Mouse (Mus musculus) mesoderm, embryonic 11.5 days (tissue): ENCODE measurements at regions not wholly inside any gene's neighbourhood (a gene's known extent, or its start where the extent isn't known, plus 50 kb on each side); places are given as distances from the start of the nearest gene placed in this dataset.
"Not testable (repeated sequence)": the region's sequence is repeated elsewhere in the genome, so short reads cannot be mapped to it uniquely, and the experiment has no call there.

ENCODE experiments used
- DNase-seq: peaks from one replicate; pipeline ENCODE4 v3.0.0-alpha.2; 2012; ENCODE audit warnings: low read depth, low spot score

DNA sequence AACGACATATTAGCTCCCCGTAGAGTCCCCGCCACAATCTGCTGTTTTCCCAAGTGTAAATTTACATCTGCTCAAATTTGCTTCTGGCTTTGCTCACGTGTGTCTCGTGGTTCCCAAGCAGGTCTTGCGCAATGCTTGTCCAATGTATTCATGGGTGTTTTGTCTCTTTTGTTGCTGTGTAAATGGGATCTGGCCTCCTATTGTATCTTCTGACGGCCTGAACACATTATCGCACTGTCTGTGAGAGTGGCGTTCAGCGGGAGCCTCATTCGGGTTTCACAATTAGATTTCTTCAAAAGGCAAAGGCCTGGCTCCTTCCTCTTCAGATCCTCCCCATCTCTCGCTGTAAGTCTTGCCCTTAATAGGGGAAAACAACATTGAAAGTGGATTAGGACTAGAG, 274.5 kb downstream of the Fam19a5 start:
- peak; percentile 33 for DNase-seq

DNA sequence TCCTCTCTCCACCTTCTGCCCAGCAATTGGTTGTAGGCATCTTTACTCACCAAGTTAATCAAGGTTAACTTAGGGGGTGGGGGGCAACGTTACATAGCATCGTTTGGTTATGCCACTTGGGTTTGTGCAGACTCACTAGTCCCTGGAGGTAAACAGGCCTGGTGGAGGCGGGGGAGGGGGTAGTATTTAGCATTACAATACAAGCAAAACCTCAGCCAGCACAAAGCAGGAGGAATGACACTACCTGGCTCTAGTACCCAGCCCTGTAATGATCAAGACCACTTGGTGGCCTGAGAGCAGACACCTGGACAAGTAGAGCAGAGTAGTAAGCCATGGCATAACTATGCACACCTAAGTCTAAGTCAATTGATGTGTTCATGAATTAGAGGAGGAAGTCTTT, 298.0 kb downstream of the Fam19a5 start:
- DNase-seq = no peak

DNA sequence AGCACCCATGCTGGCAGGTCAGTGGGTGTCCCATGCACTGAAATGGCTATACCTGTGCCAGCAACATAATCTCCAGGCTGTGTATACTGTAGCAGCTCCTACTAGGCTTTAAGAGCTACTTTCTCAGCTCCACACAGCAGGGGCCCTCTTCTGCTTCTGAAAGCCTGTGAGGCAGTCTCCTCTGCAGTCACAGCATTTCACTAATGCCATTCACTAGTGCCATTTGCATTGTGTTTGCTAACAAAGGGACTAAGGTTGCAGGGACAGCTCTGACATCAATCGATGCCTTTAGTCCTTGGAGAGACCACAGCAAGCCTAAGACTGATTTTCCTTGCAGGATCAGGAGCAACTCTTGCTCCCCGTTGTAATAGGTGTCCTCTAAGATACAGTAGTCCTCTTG, 315.0 kb downstream of the Fam19a5 start:
- DNase-seq = peak; percentile 11

DNA sequence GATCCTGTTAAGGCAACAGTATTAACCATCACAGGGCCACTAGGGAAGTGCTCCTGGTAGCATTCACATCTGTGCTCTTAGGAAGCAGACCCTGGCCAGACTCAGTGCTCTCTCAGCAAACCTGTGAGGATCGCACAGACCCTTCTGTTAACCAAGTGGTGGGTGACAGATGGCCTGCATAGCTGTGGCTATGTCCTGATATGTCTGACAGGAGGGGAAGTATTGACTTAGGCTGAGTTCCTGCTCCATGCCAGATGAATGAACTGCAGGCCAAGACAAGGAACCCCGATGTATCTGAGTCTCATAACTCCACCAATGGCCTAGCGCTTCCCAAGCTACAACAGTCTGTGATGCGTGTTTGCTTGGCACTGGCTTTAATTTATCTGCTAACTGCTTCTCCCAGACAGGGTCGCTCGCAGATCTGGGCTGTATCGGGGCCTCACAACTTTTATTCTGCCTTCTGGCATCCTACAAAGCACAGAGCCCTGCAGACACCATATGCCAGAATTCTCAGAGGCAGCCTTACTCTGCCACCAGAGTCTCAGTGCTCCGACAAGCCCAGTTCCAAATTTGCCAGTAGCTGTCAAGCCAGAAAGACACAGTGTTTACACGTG, 332.3 kb downstream of the Fam19a5 start:
- no peak for DNase-seq

DNA sequence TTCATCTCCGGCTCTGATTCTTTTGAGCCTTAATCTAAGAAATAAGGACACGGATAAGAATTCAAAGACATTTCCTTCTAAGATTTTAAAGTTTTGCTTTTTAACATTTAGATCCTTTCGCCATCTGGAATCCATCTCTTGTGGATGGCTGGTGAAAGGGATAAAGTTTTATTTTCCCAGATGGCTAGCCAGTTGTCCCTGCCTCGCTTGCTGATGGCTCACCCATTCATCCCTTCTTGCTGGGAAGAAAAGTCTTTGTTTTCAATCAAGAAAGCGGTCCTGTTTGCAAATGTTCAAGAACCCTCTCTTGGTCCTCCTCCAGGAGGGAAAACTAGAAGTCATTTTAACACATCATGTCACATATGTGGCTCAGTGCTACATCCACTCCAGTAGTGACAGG, 346.8 kb downstream of the Fam19a5 start:
- DNase-seq = no peak

DNA sequence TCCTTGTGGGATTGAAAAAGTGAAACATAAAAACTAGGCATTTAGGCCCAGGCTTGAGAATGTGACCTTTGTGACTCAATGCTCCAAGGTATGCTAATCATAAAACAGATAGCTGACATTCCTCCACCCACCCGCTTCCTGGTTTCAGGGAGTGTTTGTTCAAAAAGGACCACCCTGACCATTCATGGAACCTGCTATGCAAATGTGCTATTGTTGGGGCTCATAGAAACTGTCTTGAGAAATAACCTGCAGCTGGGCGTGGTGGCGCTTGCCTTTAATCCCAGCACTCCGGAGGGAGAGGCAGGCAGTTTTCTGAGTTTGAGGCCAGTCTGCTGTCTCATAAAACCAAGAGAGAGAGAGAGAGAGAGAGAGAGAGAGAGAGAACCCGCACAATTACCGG, 350.8 kb downstream of the Fam19a5 start:
- DNase-seq = not testable (repeated sequence)

DNA sequence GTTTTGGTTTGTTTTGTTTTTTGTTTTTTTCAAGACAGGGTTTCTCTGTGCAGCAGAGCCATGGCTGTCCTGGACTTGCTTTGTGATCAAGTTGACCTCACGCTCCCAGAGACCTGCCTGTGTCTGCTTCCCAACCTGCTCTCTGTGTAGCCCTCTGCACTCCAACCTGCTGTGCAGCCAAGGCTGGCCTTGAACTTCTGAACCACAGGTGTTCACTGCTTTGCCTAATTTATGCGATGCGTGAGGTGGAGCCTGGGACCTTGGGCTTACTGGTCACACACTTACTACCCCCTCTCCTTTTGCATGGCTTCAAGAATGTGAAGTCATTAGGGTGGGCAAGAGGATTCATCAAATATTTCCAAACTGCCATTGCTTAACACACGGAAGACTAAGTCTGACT, 354.6 kb downstream of the Fam19a5 start:
- no peak for DNase-seq

DNA sequence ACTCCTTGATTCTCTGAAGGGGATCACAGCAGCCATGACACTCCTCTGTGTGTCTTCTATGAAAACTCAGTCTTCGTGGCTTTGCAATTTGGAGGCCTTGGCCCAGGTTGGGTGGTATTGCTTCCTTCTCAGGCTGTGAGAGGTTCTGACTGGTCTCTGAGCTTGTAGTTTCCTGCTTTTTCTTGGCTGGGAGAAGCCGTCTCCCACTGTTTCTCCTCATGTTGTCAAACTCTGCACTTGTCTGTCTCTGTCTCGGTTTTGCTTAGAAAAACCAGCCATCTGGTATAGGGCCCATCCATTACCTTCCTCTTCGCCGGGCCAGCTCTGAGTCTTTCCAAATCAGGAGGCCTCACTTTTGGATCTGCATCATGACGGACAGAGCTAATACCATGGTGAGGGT, 360.3 kb downstream of the Fam19a5 start:
- DNase-seq = no peak

DNA sequence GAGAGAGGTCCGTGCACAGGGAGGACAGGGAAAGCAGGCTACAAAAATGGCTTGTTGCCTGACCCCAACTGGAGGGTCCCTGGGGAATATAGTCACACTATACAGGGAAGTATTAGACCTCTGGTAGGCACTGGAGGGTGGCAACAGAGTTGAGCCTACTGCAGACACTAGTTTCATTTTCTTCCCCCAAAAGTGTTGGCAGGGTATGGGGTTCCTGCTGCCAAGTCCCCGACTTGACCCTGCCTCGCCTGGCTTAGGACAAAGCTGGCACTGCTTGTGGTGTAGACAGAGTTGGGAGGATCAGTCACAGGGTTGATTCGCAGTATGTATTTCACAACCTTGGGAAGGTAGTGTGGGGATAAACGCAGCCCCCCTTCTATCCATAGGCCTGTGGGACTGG, 362.2 kb downstream of the Fam19a5 start:
- no peak for DNase-seq

DNA sequence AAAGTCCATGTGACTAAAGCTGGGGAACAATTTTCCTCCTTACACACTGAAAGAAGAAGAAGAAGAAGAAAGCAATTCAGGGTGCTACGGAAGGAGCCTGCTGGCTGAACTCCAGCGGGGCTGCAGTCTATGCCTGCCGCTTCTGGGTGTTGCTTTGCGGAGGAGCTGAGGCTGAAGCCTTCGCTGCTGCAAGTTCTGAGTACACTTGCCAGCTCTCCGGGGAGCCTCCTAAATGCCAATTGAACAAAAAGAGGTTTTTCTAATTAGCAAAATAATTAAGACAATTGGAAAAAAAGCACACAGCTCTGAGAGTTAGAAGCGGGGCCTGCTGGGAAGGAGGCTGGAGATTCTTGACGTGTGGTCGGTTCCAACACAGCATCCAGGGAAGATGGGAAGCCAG, 378.0 kb downstream of the Fam19a5 start:
- no peak for DNase-seq

DNA sequence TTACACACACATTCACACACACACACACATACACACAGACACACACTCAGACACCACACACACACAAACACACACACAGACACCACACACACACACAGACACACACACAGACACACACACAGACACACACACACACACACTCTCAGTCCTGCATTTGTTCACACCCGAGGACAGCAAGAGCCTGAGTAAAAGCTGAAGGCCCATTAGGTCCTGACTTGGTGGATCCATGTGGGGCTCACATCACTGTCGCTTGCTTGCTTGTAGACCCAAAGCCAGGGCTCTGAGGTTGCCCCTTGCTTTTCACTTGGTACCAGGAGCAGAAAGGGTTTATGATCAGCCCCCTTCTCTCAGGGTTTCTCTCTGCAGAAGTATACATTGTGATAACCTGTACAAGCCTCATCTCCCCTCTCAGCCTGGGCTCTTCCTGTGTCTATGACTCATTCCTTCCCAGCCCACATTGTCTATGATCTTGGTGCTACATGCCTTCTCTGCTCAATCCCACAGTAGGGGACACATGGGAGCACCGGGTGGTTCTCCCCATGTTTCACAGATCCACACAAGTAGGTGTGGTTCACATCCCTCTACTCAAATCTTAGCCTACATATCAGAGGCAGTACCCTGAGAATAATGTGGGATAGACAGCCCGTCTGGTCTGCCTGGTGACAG, 378.8 kb downstream of the Fam19a5 start:
- no peak for DNase-seq

DNA sequence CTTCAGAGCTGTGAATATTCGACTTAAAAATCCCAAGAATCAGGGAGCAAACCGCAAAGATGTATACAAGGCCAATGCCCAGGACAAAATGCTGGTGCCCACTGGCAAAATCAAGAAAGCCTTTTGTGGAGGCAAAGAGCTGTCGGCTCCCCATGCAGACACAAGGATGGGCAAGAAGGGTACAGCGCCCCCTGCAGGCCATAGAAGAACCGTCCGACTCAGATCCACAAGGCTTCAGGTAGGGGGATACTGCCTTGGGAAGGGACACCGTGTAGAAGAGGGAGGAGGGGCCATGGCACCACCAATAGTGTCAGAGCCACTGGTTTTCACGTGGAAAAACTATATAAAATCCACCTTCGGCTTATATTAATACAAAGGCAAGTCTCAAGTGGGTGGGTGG, 379.8 kb downstream of the Fam19a5 start:
- DNase-seq = no peak

DNA sequence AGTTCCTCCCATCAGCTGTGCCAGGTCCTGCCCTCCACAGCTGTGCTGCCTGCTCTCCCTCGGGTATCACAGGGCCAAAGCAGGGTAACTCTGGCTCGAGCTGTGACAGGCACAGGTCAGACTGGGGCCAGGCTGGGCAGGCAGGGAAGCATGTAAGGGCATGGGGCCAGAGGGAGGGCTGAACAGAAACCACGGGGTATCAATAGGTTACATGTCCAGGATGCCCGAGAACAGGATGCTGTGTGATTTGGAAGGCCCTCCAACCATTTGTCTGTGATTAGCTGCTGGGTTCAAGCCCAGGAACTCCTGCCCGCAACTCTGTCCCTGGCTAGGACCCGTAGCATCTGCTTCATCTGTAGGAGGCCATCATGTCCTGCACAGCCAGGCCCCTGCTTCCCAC, 391.9 kb downstream of the Fam19a5 start:
- no peak for DNase-seq

DNA sequence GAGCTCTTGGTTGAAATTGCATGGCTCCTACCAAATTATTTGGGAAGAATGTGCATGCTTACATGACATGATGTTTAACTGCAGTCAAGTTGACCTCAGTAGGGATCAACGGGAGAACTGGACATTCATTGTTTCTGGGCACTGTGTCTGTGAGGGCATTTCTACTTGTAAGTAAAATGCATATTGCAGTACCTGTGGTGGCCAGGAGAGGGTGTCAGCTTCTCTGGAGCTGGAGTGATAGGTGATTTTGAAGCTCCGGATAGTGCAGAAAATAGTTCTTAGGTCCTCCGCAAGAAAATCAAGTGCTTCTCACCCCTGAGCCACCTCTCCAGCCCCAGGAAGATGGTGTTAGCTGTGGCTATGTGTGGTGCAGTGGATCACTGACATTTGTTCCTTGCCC, 396.7 kb downstream of the Fam19a5 start:
- peak; percentile 69 for DNase-seq

DNA sequence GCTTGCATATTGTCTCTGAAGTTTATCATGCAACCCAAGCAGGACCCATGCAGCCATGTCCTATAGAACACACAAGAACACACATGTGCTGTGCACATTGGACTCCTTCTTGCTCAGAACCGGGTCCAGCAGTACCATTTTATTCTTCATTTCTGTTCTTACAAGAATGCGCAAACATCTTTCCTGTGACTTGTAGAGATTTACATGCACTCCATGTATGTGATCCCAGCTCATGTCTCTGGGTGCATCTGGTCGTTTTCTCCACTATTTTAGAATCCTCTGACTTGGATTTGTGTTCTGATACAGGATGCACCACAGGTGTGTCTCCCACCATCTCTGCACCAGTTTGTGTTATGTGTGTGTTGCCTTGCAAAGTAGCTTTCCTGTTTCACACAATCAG, 408.4 kb downstream of the Fam19a5 start:
- no peak for DNase-seq

DNA sequence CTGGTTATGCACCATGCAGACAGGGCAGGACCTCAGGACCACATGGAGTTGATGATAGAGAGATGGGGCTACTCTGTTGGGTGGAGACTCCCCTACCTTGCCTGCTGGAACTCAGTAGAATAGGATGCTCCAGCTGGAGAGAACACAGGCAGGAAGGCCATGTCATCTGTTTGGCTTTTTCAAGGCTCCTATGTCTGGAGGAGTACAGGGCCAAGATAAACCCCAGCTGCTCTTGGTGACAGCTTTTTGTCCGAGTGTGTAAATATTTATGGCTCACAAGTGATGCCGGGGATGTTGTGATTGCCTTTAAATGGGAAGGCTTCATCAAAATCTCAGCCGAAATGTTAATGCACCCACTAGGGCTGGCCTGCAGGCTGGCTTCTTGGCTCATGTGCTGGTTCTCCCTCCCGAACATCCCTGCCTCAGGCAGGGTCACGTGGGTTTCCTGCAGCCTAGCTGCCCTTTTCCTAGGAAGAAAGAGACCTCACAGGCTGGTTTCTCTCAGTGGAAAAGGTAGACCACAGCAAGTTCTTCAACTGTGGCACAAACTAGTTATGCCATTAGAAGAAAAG, 411.7 kb downstream of the Fam19a5 start:
- DNase-seq = no peak

DNA sequence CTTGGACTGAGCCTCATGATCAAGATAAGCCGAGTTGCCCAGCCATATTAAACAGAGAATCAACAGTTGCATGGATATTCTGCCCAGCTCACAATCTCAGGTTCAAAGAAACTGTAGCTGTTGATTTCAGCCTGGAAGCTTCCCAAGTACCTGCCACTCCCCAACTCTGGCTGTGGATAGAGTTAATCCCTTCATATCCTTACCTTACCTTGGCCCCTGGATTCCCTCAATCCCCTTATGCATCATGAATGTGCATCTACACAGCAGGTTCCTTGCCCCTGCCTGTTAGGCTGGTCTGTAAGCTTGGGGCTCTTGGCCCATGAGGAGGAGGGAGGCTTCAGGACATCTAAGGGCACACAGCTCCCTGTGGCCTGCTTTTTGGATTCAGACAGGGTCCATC, 414.8 kb downstream of the Fam19a5 start:
- DNase-seq = no peak

DNA sequence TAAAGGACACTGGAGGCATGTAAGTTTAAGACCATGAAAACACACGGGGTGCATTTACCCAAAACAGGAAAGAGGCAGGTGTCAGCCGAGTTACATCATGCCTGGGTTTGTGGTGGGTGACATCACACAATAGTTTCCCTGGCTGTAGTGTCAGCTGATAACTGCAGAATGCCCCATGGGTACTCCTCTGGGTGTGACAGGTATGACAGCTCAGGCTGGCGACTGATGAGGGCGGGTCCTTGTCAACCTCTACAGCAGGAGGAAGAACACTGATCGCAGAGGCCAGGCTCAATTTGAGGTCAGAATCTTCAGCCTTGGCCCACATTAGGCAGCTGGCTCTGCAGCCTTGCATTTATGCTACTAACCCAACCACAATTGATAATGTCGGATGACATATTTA, 428.5 kb downstream of the Fam19a5 start:
- no peak for DNase-seq

DNA sequence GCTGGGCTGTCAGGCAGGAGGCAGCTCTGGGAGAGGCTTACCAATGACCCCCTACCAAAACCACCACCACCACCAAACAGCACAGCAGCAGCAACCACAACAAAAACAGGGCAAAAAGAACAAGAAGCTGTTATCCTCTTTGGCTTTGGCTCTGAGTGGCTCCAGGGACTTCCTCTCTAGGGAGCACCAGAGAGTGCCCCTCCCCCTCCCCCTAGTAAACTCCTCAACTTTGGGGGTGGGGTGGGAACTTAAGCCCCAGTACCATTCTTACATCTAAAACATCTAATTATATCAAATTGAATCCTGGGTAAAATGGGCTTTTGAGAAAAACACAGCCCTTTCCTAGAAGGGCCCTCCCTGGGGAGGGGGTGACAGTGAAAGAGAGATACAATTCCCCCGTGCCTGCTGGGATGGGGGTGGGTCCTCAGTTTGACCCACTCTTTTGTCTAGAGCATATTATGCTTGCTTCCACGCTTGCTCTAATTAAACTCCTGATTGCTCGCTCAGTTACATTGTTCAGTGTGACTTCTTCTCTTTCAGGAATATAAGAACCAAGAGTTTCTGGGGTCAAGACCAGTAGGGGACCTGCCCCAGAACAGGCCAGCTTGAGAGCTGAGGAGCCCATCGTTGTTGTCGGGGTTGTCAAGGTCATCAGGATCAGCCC, 443.4 kb downstream of the Fam19a5 start:
- DNase-seq = no peak

DNA sequence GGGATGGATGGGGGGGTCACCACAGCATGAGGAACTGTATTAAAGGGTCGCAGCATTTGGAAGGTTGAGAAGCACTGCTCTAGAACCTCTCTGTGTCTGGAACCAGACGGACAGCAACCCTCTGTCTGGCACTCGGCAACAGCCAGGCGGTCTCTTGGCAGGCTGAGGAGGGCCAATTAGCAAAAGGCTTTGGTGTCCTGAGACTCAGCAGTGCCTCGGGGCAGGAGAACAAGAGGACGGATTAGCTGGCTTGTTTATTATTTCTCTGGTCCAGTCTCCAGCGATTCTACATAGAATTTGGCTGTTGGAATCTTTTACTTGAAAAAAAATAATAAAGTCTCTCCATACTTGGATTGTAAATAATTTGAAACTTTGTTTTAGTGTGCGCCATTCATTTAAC, 450.4 kb downstream of the Fam19a5 start:
- DNase-seq = no peak

DNA sequence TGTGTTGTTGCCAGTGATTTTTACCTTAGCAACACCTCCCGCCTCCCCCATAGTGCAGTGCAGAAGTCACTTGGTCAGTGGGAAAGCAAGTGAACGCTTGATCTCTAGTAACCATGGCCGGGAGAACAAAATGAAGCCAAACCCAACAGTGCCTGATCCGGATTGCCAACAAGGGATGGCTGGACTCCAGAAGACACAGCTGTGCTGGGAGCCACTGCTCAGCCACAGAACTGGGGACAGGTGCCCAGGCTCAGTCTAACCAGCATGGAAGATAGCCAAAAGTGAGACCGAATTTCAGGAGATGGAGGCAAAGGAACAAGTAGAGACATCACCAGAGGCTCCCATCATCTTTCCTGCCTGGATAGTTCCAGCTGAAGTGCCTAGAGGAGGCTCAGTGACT, 473.0 kb downstream of the Fam19a5 start:
- DNase-seq = no peak

DNA sequence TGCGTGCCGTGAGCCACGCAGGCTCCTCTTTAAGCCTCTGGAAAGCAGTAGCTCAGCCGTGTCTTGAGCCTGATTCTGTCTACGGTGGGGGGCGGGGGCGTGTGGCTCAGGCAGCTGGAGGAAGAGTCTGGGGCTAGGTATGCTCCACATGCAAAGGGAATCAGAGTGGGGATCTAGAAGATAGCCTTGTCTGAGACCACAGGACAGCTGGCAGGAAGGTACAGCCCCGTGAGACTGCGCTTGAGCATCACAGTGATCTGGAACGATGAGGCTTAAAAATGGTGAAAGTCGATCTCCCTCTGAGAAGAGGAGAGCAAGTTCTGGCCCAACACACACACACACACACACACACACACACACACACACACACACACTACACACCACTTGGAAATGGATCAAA, 488.7 kb downstream of the Fam19a5 start:
- no peak for DNase-seq

DNA sequence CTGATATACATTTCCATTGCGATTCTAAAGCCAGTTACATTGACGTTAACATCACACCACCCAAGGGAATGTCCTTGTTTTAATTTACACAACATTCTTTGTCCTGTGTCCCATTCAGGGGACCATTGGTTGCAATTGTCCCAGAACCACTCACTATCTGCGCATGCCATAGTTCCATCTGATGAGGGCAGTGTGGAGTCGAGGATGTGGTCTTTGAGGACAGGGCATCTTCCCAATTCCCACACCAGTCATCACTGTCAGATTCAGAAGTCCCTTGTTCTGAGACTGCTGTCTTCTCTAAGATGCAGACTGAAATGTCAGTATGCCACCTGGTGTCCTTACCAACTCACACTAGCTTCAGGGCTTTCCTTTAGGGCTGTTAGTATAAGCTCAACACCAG, 489.6 kb downstream of the Fam19a5 start:
- no peak for DNase-seq
